Mouse (Mus musculus): Measurements from ENCODE around the gene Lpin3.

The Lpin3 gene

DNA sequence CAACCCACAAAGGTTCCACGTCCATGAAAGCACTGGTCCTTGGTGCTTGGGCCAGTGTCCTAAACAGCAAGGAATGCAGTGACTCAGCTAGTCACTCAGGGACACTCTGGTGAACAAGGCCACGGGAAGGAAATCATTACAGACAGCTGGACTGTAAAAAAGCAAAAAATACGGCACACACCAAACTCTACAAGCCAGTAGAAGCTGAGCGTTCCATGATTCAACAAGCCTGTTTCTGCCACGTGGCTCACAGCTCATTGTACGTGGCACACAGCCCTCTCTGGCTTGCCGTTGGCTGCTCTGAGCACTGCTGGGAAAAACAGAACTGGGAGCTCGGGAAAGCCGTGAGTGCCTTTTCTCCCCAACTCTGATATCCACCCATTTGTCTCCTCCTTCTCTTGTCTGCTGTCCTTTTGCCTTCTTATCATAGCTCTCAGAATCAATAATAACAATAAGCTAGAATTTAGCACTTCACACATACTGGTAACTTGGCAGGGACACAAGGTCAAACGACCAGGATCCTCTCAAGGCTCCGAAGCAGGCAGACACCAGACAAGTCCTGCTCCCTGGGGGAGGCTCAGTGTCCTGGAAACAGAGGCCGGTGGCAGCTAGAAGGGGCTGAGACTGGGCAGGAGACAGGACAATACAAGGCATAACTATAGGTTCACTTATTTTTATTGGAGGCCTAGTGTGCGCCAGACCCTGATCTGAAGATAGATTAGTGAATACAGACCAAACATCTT, at the start of gene Lpin3:
Gene Lpin3 (plus strand): TSS at position 218 of the 743 bp plus-strand sequence.
- DNase-seq (ENCODE audit: low read depth, low spot score), result no peak

DNA sequence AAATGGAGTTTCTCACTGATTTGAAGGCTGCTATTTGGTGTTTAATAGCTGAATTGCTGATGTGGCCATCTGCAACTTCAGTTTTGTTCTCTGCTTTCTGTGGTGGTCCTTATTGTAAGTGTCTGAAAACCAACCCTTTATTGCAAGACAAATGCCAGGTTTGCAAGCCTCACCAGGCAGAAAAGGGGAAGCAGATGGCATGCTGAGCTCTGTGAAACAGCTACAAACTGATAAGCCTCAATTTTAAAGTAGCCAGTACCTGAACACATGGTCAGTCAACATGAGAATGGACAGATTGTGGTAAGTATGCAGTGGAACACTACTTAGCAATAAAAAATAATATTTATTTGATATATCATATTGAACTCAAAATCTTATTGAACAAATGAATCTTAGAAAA, 39.6 kb upstream of the Lpin3 start:
- DNase-seq (ENCODE audit: low read depth, low spot score), result no peak

DNA sequence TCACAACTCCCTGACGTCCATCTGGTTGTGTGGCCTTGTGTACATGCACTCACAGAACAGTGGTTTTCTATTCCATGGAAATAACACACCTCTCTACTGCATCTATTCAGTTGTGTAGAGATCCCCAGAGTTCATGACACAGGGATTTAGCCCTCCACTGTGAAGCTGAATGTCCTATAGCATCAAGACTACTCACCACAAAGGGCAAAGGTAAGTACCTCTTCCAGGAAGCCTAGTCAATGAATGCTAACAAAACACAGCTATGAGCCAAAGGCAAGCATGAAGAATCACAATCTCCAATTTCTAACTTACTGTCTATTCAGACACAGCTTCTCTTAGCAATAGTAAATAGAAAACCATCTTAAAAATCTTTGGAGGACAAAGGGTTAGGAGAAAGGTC, 32.8 kb upstream of the Lpin3 start:
- DNase-seq (ENCODE audit: low read depth, low spot score), result no peak

DNA sequence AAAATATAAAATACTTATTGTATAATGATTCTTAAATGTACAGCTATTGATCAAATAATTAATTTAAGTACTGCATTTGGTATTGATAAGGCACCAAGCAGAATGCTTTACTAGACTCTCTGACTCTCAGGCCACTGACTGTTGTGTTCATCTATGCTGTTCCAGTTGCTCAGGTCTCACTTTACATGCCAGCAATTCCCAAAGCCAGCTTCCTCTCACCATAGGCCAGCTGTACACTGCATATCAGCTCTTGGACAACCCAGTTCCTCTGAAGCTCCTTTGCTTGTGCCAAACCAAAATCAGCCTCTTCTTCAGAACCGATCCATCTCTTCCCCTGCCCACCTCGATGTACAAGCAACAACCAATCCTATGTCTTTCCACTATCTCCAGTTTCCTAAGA, 32.3 kb upstream of the Lpin3 start:
- no peak for DNase-seq (ENCODE audit: low read depth, low spot score)

GRCm38 (mm10) chr2:160849617-160850240, 30.7 kb upstream of the Lpin3 start:
- no peak for DNase-seq (ENCODE audit: low read depth, low spot score)

GRCm38 (mm10) chr2:160850360-160850759, 30.1 kb upstream of the Lpin3 start:
- no peak for DNase-seq (ENCODE audit: low read depth, low spot score)

- DNase-seq (ENCODE audit: low read depth, low spot score), result no peak
Observed at GRCm38 (mm10) chr2:160854687-160855086, 25.8 kb upstream of the Lpin3 start.

GRCm38 (mm10) chr2:160856359-160857102, 23.9 kb upstream of the Lpin3 start:
- peak; percentile 19 for DNase-seq (ENCODE audit: low read depth, low spot score)

DNA sequence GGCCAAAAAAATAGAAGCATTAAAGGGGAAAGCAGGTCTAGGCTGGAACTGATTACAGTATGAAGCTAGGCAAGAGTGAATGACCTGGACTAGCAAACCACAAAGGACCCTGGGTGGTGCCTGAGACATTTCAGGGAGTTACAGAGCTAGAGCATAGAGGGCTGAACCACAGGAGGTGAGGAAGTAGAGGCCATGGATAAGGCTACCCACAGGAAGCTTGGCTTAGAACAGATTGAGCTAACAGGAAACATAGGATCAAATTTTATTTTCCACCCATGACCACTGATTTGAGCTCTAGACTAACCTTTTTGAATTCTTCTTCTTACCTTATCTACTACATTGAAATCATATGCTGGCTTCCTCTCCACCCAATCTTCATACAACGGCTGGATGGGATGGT, 20.1 kb upstream of the Lpin3 start:
- no peak for DNase-seq (ENCODE audit: low read depth, low spot score)

DNA sequence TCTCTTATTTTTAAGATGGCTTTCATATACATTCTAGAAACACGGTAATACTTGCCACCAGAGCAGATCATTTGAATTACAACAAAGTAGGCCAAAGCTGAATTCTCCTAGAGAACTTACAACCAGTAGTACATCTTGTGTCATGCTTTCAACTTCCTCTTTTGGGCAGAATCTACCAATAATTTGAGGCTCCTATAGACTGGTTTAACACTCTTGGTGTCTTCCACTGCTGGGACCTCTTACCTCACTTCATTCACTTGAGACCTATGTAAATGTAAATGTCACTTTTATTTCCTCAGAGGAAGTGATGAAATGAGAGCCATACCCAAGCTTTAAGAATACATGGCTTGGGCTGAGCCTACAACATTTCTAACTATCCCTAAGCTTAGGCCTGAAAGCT, 16.4 kb upstream of the Lpin3 start:
- peak; percentile 48 for DNase-seq (ENCODE audit: low read depth, low spot score)

GRCm38 (mm10) chr2:160865266-160865665, 15.2 kb upstream of the Lpin3 start:
- DNase-seq (ENCODE audit: low read depth, low spot score), result no peak

GRCm38 (mm10) chr2:160869446-160869845, 11.0 kb upstream of the Lpin3 start:
- DNase-seq (ENCODE audit: low read depth, low spot score), result no peak

GRCm38 (mm10) chr2:160871310-160871709, 9.2 kb upstream of the Lpin3 start:
- no peak for DNase-seq (ENCODE audit: low read depth, low spot score)

- DNase-seq (ENCODE audit: low read depth, low spot score), result peak; percentile 80
Observed at GRCm38 (mm10) chr2:160872395-160872794, 8.1 kb upstream of the Lpin3 start.

DNA sequence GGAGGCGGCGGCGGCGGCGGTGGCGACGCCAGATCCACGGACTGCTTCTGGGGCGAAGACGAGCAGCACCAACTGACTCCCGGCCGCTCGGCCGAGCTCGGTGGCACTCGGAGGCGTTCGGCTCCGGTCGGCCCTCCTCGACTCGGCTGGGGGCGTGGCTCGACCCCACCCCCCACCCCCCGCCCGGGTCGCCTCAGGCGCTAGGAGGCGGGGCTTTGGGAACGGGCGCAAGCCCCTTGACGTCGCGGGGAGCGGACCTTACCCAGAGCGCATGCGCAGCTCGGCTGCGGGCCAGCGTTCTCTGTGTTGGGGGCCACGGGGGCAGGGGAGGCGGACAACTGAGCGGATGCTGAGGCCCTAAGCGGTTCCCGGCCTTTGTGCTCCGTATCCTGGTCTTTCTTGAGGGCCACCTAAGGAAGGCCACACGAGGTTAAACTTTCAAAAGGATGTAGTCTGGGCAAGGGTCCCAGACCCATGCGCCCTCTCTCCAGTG, 7.5 kb upstream of the Lpin3 start, which contains the start of gene Zhx3:
Gene Zhx3 (minus strand): TSS at position 109 of the 493 bp plus-strand sequence.
- peak; percentile 96 for DNase-seq (ENCODE audit: low read depth, low spot score)

GRCm38 (mm10) chr2:160874231-160874877, 6.1 kb upstream of the Lpin3 start:
- DNase-seq (ENCODE audit: low read depth, low spot score), result no peak

DNA sequence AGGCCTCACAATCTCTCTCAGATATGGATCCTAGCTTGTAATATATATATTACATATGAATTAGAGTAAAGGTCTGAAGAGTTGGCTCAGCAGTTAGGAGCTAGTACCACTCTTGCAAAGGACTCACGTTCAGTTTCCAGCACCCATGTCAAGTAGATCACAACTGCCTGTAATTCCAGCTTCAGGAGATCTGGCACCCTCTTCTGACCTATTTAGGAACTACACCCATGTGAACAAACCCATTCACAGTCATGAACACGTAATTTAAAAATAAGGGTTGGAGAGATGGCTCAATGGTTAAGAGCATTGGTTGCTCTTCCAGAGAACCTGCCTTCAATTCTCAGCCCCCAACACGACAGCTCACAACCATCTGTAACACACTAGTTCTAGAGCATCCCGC, 4.4 kb upstream of the Lpin3 start:
- DNase-seq (ENCODE audit: low read depth, low spot score), result peak; percentile 56

GRCm38 (mm10) chr2:160881462-160882101, 1.1 kb downstream of the Lpin3 start:
- no peak for DNase-seq (ENCODE audit: low read depth, low spot score)

DNA sequence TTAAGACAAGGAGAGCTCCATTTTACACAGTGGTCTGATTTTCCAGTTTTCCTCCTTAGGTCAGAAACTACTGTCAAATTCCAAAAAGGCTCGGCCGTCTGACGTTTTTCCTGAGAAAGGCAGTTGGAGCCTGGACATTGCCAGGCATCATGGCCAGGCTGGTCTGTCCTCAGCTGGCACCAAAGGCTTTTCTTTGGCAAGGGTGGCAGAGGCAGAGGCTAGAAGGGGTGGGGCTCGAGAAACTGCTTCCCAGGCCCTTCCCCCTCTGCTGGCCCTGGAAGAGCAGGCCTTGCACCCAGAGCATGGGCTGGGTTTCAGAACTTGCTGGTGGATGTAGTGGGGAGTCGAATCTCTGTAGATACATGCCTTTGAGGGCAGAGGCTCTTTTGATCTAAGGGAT, 2.0 kb downstream of the Lpin3 start:
- DNase-seq (ENCODE audit: low read depth, low spot score), result no peak

GRCm38 (mm10) chr2:160883912-160884311, 3.4 kb downstream of the Lpin3 start:
- no peak for DNase-seq (ENCODE audit: low read depth, low spot score)

DNA sequence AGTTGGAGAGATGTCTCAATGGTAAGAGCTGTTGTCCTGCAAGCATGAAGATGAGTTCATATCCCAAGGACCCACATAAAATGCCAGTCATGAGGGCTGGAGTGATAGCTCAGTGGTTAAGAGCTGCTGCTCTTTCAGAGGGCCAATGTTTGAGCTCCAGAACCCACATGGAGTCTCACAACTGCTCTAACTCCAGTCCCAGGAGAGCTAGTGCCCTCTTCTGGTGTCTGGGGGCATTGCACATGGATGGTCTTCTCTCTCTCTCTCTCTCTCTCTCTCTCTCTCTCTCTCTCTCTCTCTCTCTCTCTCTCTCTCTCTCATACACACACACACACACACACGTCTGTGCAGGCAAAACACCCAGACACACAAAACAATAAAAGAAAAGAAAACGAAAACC, 4.4 kb downstream of the Lpin3 start:
- peak; percentile 72 for DNase-seq (ENCODE audit: low read depth, low spot score)
